Comparison of ENCODE assay signal across 27 mouse cellular contexts in the genomic region with DNA sequence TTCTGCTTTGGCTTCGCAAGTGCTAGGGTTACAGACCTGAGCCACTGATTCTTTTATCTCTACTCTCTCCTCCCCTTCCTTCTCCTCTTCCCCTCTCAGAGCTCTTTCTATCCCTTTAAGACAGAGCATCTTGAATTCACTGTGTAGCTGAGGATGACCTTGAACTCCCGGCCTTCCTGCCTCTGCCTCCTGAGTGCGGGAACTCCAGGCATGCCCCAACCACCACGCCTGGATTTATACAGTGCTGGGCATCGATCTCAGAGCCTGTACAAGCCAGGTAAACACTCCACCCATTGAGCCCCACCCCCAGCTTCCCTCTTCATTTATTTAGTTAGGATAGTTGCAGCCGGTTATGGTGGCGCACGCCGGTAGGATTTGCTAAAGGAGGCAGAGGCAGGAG. TPM values are rescaled to one million over a fixed set of nuclear protein-coding genes. Genes with fewer than 3 reads are reported as not detected.
"Had no signal": no experiment of that assay in that cellular context is flagged by ENCODE, and none has a peak within 500 bp of the region (broad histone marks: within the 10 kb centered on the region; RNA-seq: fewer than 3 reads in every experiment).

No protein-coding gene starts in this region.

- H3K4me3 ChIP-seq: gastrocnemius, adult 2 months; heart, embryonic 13.5 days; heart, embryonic 15.5 days; hindbrain, embryonic 13.5 days; hindbrain, embryonic 15.5 days; layer of hippocampus, adult 2 months; limb, embryonic 13.5 days; limb, embryonic 15.5 days; liver, embryonic 12.5 days had no signal

- ATAC-seq: hindbrain, postnatal 0 days; intestine, embryonic 16.5 days; liver, embryonic 12.5 days had no signal

- H3K4me2 ChIP-seq: heart, embryonic 11.5 days; heart, embryonic 13.5 days; heart, embryonic 15.5 days; hindbrain, embryonic 13.5 days; hindbrain, embryonic 15.5 days; limb, embryonic 13.5 days; limb, embryonic 15.5 days; liver, embryonic 12.5 days had no signal

- H3K27me3 ChIP-seq: heart, embryonic 13.5 days; heart, embryonic 15.5 days; hindbrain, embryonic 13.5 days; hindbrain, embryonic 15.5 days; limb, embryonic 13.5 days; limb, embryonic 15.5 days; liver, embryonic 12.5 days had no signal

- H3K9me3 ChIP-seq: heart, embryonic 13.5 days; heart, embryonic 15.5 days; hindbrain, embryonic 13.5 days; hindbrain, embryonic 15.5 days; limb, embryonic 15.5 days; liver, embryonic 12.5 days had no signal

- H3K9ac ChIP-seq: heart, embryonic 13.5 days; heart, embryonic 15.5 days; hindbrain, embryonic 13.5 days; hindbrain, embryonic 15.5 days; limb, embryonic 13.5 days; limb, embryonic 15.5 days; liver, embryonic 12.5 days; liver, embryonic 14.5 days had no signal

- DNase-seq: gastrocnemius, adult 2 months; gastrocnemius, postnatal 10 days; gastrocnemius, postnatal 25 days; heart, adult 18-20 months; heart, postnatal 14 days; heart, postnatal 36 days; kidney, adult 18-20 months; kidney, adult 8-10 months; kidney, postnatal 10 days; kidney, postnatal 25 days; kidney, postnatal 4 days; layer of hippocampus, postnatal 36 days; left cerebral cortex, postnatal 4 days had no signal

- H3K36me3 ChIP-seq: heart, embryonic 13.5 days; heart, embryonic 15.5 days; hindbrain, embryonic 13.5 days; hindbrain, embryonic 15.5 days; limb, embryonic 13.5 days; limb, embryonic 15.5 days; liver, embryonic 12.5 days had no signal

- H3K27ac ChIP-seq: gastrocnemius, adult 2 months; heart, embryonic 13.5 days; heart, embryonic 15.5 days; hindbrain, embryonic 13.5 days; hindbrain, embryonic 15.5 days; hindbrain, postnatal 0 days; layer of hippocampus, adult 2 months; limb, embryonic 13.5 days; limb, embryonic 15.5 days; liver, embryonic 12.5 days; liver, embryonic 14.5 days had no signal

- H3K4me1 ChIP-seq: hindbrain, embryonic 13.5 days; hindbrain, embryonic 15.5 days; limb, embryonic 13.5 days; limb, embryonic 15.5 days; liver, embryonic 12.5 days had no signal

RNA-seq across cellular contexts. Expression of a gene that starts 20.9 kb away (rescaled TPM):
- total RNA-seq: granulocyte monocyte progenitor cell, adult 5-6 weeks; hematopoietic stem cell, adult 5-6 weeks had no signal
